Mouse (Mus musculus) G1E-ER4 (cell line): ENCODE results near the gene Ccm2. TPM values are rescaled to one million over a fixed set of nuclear protein-coding genes. Genes with fewer than 3 reads are reported as not detected.
A peak's percentile ranks its signal among the peaks of the same experiment; 100 is the strongest.

Experiments used
- GATA1 ChIP-seq: IDR thresholded peaks from one replicate; pipeline ENCODE4 v1.8.0; 2012; ENCODE audit warnings: low read length, inconsistent platforms
- polyA plus RNA-seq: library from polyadenylated mRNA; stranded (reverse); fragments of >175 nt; gene quantifications from 2 replicates; pipeline ENCODE4 v1.2.3, GENCODE M21; 2012

The Ccm2 gene
- polyA plus RNA-seq, 1 experiment, result 44.2 TPM

GRCm38 (mm10) chr11:6589838-6590237 lies 43.2 kb downstream of the Ccm2 start:
- no peak for TF ChIP-seq GATA1

DNA sequence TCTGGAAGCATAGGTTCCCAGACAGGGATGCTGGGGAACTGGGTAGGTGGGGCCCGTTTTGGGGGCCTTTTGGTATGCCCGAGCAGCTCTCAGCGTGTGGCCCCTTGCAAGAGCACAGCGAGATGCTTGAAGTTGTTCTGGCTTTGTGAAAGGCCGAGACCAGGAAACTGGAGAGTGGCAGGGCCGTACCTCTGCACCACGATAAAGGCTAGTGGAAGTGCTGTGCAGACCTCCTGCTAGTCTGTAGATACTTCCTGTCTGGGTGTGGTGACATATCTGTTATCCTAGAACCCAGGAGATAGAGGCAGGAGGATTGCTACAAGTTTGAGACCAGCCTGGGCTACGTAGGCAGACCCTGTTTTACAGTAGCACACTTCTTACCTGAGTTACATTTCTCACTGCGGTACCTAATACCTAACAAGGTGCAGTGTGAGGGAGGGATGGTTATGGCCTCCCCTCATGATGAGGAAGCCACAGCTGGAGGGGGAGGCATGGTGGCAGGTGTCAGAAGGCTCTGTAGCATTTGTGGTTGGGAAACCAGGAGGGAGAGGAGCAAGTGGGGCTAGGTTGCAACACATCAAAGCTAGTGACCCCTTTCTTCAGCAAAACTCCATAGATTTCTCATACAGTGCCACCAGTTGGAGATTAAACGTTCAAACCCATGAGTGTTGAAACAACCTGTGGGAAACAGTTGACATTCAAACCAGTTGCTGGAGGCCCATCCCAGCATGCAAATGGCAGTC lies 44.4 kb downstream of the Ccm2 start:
- TF ChIP-seq GATA1, result no peak

GRCm38 (mm10) chr11:6593406-6593805 lies 46.7 kb downstream of the Ccm2 start:
- no peak for TF ChIP-seq GATA1

DNA sequence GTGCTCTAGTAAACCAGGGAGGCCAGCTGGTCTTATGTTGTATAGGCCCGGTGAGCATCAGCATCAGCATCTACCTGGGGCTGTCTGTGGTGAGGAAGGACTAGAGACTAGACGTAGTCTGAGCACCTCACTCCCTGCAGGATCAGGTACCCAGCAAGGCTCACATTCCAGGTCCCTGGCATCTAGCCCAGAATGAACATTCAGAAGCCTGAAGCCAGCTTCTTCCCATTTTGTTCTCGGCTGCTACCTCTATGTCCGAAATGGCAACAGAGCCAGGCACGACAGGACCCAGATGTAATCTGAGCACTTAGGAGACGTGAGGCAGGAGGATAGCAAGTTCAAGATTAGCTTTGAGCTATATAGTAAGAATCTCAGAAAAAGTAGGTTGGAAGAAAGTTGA lies 48.2 kb downstream of the Ccm2 start:
- no peak for TF ChIP-seq GATA1

- TF ChIP-seq GATA1, result peak; percentile 93
Measured at GRCm38 (mm10) chr11:6595339-6595738, 48.7 kb downstream of the Ccm2 start.

GRCm38 (mm10) chr11:6596205-6596604 lies 49.5 kb downstream of the Ccm2 start:
- no peak for TF ChIP-seq GATA1

- no peak for TF ChIP-seq GATA1
Measured at GRCm38 (mm10) chr11:6596616-6597015, 49.9 kb downstream of the Ccm2 start.

DNA sequence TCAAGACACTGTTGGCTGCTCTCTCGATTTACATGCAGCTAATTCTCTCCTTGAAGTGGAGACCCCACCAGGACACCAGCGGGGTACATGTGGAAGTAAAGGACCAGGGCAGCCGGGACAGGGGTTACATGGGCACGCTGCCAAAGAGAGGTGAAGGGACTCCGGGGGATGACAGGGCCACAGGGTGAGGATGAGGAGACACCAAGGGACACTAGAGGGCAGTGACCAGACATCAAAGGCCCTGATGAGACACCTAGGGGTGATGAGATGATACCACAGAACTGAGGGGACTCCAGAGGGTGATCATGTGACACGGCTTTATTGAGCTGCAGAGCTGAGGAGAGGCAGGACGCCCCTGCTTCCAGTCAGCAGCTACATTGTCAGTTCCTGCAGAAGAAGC lies 50.8 kb downstream of the Ccm2 start:
- no peak for TF ChIP-seq GATA1

DNA sequence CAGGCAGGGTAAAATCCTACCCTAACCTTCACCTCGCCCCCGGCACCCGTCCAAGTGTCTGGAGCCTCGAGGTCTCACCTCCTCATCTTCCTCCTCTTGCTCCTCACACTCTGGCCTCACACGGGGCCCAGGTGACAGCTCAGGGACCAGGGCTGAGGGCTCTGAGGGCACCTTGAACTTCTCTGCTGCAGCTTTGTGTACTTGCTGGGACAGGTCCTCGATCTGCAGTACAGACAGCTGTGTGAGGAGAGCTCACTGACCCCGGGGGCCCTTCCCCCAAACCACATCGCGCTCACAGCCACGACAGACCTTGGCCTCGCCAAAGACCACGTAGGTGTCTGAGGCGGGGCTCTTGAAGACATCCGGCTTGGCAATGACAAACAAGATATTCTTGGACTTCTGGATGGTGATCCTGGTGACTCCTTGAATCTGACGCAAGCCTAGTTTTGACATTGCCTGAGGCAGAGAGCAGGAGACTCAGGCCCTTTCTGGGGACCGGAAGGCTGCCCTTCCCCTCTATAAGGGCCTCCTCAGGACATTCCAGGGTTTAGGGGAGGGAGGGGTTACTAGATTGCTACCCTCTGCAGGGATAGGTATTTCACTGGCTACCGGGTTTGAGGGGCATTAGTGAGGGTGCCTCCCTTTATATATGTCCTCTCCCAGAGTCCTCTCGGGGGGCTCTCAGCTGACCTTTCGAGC lies 51.7 kb downstream of the Ccm2 start:
- TF ChIP-seq GATA1, result no peak

- TF ChIP-seq GATA1, result no peak
Measured at GRCm38 (mm10) chr11:6599011-6599681, 52.5 kb downstream of the Ccm2 start.

GRCm38 (mm10) chr11:6599831-6600230 lies 53.1 kb downstream of the Ccm2 start:
- no peak for TF ChIP-seq GATA1

DNA sequence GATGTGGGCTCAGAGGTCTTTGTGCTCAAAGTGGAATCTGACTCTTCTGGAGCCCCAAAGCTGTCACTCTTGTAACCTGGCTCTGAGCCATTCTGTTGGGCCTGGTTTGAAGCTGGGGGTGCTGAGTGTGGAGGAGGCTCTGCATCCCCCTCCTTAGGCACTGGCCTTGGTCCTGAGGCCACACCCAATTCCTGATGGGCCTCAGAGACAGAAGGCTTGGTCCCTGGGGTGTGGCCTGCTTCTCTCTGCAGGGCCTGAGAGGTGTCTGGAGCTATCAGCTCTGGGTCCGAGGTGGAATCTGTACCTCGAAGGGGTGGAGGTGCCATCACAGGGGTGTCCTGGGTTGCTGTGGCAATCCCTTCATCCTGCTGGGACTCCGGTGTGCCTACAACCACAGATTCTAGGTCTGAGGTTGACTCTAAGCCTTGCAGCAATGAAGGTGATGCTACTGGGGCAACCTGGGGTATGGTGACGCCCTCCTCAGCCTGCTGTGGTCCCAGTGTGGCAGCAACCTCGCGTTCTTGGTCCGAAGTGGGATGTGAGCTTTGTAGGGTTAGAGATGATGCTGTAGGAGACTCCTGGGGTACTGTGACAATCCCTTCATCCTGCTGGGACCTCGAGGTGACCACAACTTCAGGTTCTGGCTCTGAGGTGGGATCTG lies 53.7 kb downstream of the Ccm2 start:
- TF ChIP-seq GATA1, result no peak

- TF ChIP-seq GATA1, result no peak
Measured at GRCm38 (mm10) chr11:6601649-6602480, 55.2 kb downstream of the Ccm2 start.

DNA sequence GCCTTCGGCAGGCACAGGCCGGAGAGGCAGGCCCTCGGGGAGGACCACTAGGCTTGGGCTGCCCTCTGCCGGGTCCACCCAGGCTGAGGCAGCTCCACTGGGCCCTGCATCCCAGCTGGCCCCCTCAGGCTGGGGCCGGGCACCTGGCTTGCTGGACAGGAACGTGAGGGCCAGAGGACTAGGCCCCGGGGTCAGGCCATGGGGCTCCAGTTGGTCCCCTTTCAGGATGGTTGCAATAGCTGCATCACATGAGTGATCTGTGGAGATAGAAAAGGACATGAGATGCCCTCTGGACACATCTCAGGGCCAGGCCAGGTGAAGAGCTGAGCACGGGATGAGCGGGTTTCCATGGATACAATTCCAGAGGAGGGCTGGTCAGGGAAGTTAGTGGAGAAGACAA lies 56.0 kb downstream of the Ccm2 start:
- TF ChIP-seq GATA1, result no peak

GRCm38 (mm10) chr11:6603224-6603623 lies 56.5 kb downstream of the Ccm2 start:
- TF ChIP-seq GATA1, result no peak
